Mouse (Mus musculus): ENCODE data around the gene Rfx4. TPM values are rescaled to one million over a fixed set of nuclear protein-coding genes. Genes with fewer than 3 reads are reported as not detected.
A peak's percentile ranks its signal among the peaks of the same experiment; 100 is the strongest.

The Rfx4 gene
- polyA plus RNA-seq, 1 experiment from 2014 or later = not detected

DNA sequence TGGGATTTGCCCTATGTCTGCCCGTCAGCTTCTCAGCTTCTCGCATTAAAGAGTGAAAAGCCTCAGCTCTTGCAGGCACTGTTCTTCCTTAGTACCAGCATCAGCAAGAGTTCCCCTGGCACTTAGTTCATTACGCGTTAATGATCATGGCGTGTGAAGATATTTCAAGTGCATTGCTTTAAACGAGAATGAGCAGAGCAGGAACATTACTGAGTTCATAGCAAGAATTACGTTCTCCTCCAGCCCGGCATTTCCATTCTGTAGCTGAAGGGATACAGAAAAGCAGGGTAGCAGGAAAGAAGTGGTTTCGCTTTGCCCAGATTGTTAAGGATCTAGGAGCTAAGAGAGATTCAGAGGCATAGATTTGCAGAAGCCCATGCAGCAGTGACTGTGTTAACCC is 151.0 kb downstream of the Rfx4 start:
- no peak for ATAC-seq
- Histone ChIP-seq H3K4me3 (ENCODE audit: low read depth, low read length) (no peak overlapping the region), H3K27ac (ENCODE audit: low read length) (no peak overlapping the region), H3K4me1 (ENCODE audit: insufficient read depth, low read depth, low read length) (peaks cover 5% of the 10 kb centered on the region), H3K9ac (replicated peaks; ENCODE audit: low read depth) (no peak overlapping the region), H3K4me2 (replicated peaks; ENCODE audit: low read depth, low read length) (no peak overlapping the region), H3K27me3 (replicated peaks; ENCODE audit: insufficient read depth, low read length) (no peaks in the 10 kb centered on the region), H3K36me3 (ENCODE audit: insufficient read depth, low read length) (no peaks in the 10 kb centered on the region), H3K9me3 (ENCODE audit: low read length) (no peaks in the 10 kb centered on the region)
- 73% methylated on average over 9 of the region's 9 CpGs for WGBS
- no peak for DNase-seq (ENCODE audit: low spot score)
- TF ChIP-seq CTCF (IDR thresholded peaks at IDR 0.05) = no peak
- TF ChIP-seq EP300 (IDR thresholded peaks at IDR 0.05) = no peak

DNA sequence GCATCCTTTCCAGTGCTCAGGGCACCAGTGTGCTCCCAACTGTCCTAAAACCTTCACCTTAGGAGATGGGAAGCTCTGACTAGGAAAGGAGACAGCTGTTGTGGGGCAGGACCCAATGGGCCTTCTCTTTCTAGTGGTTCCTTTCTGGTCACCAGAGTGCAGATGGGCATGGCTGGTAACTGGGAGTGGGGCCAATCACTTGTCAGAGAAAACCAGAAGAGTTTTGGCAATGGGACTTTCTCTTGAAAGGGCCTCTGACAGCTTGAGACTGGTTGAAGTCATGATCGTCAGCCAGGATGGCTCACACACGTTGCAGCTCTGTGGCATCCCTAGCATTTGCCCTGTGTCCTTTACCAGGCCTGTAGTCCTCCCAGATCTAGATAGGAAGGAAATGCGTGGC is 152.1 kb downstream of the Rfx4 start:
- Histone ChIP-seq H3K4me2 (replicated peaks; ENCODE audit: low read depth, low read length) (no peak overlapping the region), H3K27me3 (replicated peaks; ENCODE audit: insufficient read depth, low read length) (no peaks in the 10 kb centered on the region), H3K4me1 (ENCODE audit: insufficient read depth, low read depth, low read length) (peaks cover 5% of the 10 kb centered on the region), H3K36me3 (ENCODE audit: insufficient read depth, low read length) (no peaks in the 10 kb centered on the region), H3K27ac (ENCODE audit: low read length) (no peak overlapping the region), H3K4me3 (ENCODE audit: low read depth, low read length) (no peak overlapping the region), H3K9ac (replicated peaks; ENCODE audit: low read depth) (no peak overlapping the region), H3K9me3 (ENCODE audit: low read length) (no peaks in the 10 kb centered on the region)
- DNase-seq (ENCODE audit: low spot score) (no peak), ATAC-seq (no peak)
- WGBS = 78% methylated on average over 3 of the region's 3 CpGs
- TF ChIP-seq CTCF (IDR thresholded peaks at IDR 0.05) (no peak), EP300 (IDR thresholded peaks at IDR 0.05) (no peak)

DNA sequence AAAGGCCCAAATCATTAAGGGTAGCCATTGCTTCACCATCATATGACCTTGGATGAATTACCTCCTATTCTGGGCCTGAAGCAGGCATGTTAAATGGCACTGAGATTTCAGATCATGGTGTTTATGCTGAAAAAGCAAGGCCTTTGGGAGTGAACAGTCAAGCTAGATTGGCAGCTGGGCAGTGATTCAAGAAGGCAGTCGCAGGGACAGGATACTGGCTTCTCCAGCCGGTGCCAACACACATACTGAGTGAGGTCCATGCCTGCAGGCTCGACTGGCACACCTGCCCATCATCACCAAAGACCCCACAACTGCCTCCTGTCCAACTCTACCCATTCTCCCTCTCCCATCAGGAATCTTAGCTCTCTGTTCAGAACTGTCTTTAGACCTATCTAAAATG is 152.6 kb downstream of the Rfx4 start:
- no peak for ATAC-seq
- TF ChIP-seq CTCF (IDR thresholded peaks at IDR 0.05) = no peak
- no peak for TF ChIP-seq EP300 (IDR thresholded peaks at IDR 0.05)
- no peak for DNase-seq (ENCODE audit: low spot score)
- Histone ChIP-seq H3K4me2 (replicated peaks; ENCODE audit: low read depth, low read length) (no peak overlapping the region), H3K9me3 (ENCODE audit: low read length) (no peaks in the 10 kb centered on the region), H3K36me3 (ENCODE audit: insufficient read depth, low read length) (no peaks in the 10 kb centered on the region), H3K9ac (replicated peaks; ENCODE audit: low read depth) (no peak overlapping the region), H3K27me3 (replicated peaks; ENCODE audit: insufficient read depth, low read length) (no peaks in the 10 kb centered on the region), H3K4me1 (ENCODE audit: insufficient read depth, low read depth, low read length) (peaks cover 2% of the 10 kb centered on the region), H3K27ac (ENCODE audit: low read length) (no peak overlapping the region), H3K4me3 (ENCODE audit: low read depth, low read length) (no peak overlapping the region)
- 71% methylated on average over 3 of the region's 3 CpGs for WGBS

DNA sequence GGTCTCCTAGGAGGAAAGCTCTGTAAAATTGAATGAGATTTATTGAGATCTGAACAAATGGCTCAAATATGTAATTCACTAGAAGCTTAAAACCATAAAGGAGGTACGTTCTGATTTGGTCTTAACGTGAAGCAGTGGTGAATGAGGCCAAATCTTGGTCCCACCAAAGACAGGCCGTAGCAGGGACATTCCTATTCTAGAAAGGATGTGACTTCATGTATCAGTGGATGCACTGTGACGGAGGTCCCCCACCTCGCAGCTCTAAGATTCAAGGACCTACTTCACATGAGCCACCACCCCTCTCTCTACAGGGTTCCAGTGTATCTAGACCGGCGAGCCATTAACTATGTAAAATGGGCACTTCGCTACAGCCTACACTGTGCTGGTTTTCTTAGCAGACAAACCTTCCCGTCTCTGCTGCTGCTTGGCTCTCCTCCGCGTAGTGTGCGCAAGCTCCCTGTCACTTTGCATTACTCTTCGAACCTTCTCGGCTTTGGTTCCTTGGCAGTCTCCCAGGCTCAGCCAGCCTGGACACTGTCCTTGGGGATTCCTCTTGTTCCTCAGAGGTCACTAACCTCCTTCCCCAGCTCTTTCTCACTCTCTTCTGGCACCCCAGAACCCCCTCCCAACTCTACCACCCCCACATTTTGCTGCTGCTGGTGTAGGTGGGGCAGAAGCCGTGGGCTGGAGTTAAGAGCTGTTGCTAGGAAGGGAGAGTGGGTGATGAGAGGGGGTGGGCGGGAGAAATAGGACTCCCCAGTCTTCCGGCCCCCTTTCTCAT is 153.3 kb downstream of the Rfx4 start:
- no peaks in the 10 kb centered on the region for H3K4me1 ChIP-seq (ENCODE audit: insufficient read depth, low read depth, low read length)
- no peak overlapping the region for H3K4me3 ChIP-seq (ENCODE audit: low read depth, low read length)
- ATAC-seq (no peak), DNase-seq (ENCODE audit: low spot score) (no peak)
- H3K36me3 ChIP-seq (ENCODE audit: insufficient read depth, low read length) = no peaks in the 10 kb centered on the region
- H3K9me3 ChIP-seq (ENCODE audit: low read length) = no peaks in the 10 kb centered on the region
- H3K9ac ChIP-seq (replicated peaks; ENCODE audit: low read depth) = no peak overlapping the region
- H3K27me3 ChIP-seq (replicated peaks; ENCODE audit: insufficient read depth, low read length) = no peaks in the 10 kb centered on the region
- H3K27ac ChIP-seq (ENCODE audit: low read length) = no peak overlapping the region
- TF ChIP-seq EP300 (IDR thresholded peaks at IDR 0.05) (no peak), CTCF (IDR thresholded peaks at IDR 0.05) (no peak)
- no peak overlapping the region for H3K4me2 ChIP-seq (replicated peaks; ENCODE audit: low read depth, low read length)
- WGBS = 75% methylated on average over 17 of the region's 17 CpGs

DNA sequence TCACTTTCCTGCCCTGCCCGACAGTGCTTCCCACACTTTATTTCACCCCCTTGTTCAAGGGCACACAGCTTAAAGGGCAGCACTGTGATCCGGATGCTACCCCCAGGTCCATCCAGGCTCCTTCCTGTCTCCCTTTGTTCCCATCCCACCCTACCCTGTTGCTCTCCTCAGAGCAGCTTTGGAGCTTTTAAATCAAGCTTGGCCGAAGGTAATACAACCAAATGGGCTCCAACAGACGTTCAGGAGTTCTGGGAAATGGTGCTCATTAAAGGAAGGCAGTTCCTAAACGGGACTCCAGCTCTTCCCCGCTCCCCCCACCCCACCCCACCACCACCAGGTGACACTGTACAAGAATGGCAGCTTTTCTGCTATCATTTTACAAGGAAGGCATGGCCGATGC is 154.3 kb downstream of the Rfx4 start:
- DNase-seq (ENCODE audit: low spot score) (no peak), ATAC-seq (no peak)
- 54% methylated on average over 7 of the region's 7 CpGs for WGBS
- H3K4me3 ChIP-seq (ENCODE audit: low read depth, low read length) = no peak overlapping the region
- H3K9me3 ChIP-seq (ENCODE audit: low read length) = no peaks in the 10 kb centered on the region
- H3K27me3 ChIP-seq (replicated peaks; ENCODE audit: insufficient read depth, low read length) = no peaks in the 10 kb centered on the region
- no peaks in the 10 kb centered on the region for H3K36me3 ChIP-seq (ENCODE audit: insufficient read depth, low read length)
- H3K9ac ChIP-seq (replicated peaks; ENCODE audit: low read depth) = no peak overlapping the region
- no peak overlapping the region for H3K27ac ChIP-seq (ENCODE audit: low read length)
- no peaks in the 10 kb centered on the region for H3K4me1 ChIP-seq (ENCODE audit: insufficient read depth, low read depth, low read length)
- H3K4me2 ChIP-seq (replicated peaks; ENCODE audit: low read depth, low read length) = no peak overlapping the region
- TF ChIP-seq EP300 (IDR thresholded peaks at IDR 0.05) (no peak), CTCF (IDR thresholded peaks at IDR 0.05) (no peak)

DNA sequence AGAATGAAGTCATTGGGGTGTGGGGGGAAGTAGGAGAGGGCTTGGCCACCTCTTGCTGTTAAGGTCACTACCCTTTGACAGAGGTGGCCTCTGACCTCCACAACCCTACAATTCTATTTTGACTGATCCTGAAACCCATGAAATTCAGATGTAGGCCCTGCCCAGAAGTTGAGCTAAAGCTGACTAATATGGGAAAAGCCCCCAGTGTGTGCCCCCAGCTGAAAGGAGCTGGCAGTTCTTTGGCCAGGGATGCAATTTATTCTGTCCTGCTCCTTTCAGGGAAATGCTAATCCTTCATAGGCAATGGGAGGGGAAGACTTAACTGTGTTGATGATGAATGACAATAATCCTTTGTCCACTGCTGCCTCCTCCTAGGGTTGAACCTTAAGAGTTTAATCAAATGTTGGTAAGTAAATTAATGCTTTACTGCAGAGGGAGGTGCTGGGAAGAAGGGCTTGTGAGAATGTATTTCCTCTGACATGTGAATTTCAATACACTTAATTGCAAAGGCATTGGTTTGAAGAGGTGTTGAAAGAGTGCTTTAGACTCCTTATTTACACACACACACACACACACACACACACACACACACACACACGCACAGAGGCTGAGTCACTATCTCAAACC is 155.0 kb downstream of the Rfx4 start:
- Histone ChIP-seq H3K4me2 (replicated peaks; ENCODE audit: low read depth, low read length) (no peak overlapping the region), H3K27me3 (replicated peaks; ENCODE audit: insufficient read depth, low read length) (no peaks in the 10 kb centered on the region), H3K27ac (ENCODE audit: low read length) (no peak overlapping the region), H3K4me1 (ENCODE audit: insufficient read depth, low read depth, low read length) (no peaks in the 10 kb centered on the region), H3K36me3 (ENCODE audit: insufficient read depth, low read length) (no peaks in the 10 kb centered on the region), H3K4me3 (ENCODE audit: low read depth, low read length) (no peak overlapping the region), H3K9ac (replicated peaks; ENCODE audit: low read depth) (no peak overlapping the region), H3K9me3 (ENCODE audit: low read length) (no peaks in the 10 kb centered on the region)
- 50% methylated on average over 1 of the region's 1 CpGs for WGBS
- ATAC-seq (peak; percentile 32; the same call in 1 of the 2 replicates), DNase-seq (ENCODE audit: low spot score) (peak; percentile 29)
- TF ChIP-seq CTCF (IDR thresholded peaks at IDR 0.05) = no peak
- no peak for TF ChIP-seq EP300 (IDR thresholded peaks at IDR 0.05)
